Mouse (Mus musculus): ENCODE data around the gene Ephb1. TPM values are rescaled to one million over a fixed set of nuclear protein-coding genes. Genes with fewer than 3 reads are reported as not detected.

The Ephb1 gene
- total and polyA plus RNA-seq, 3 experiments, result not detected

DNA sequence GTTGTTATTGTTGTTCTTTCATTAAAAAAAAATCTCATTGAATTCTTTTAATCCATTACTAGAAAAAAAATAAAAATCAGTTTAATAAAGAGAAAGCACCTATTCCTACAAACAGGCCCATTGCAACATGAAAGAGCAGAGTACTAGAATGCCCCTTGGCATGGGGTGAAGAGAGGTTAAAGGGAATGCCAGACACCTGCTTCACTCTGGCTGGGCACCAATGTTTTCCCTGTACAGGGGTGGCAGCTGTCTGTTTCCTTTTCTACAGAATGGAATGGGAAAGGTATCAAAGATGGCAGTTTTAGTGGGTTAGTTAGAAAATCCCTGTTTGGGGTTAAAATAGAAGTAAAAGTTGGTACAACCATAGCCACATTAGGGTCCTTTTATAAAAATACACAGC is 224.0 kb downstream of the Ephb1 start:
- in situ Hi-C loops (cut with MboI; ENCODE audit: low pct_ligation_motif_present, low pct_unique_long_range_greater_than_20kb, low sequenced_read_pairs) (no loop called here), dilution Hi-C loops (cut with MboI; ENCODE audit: extremely low pct_ligation_motif_present, extremely low pct_unique_long_range_greater_than_20kb, low sequenced_read_pairs) (no loop called here)
- no peak for DNase-seq (ENCODE audit: extremely low read depth)
- no peak overlapping the region for H3K27ac ChIP-seq (ENCODE audit: insufficient read depth, low read depth)
- no peaks in the 10 kb centered on the region for H3K4me1 ChIP-seq (ENCODE audit: control insufficient read depth in 1 of 2, insufficient read depth in 2 of 2)
- no peak overlapping the region for H3K4me2 ChIP-seq (ENCODE audit: insufficient read depth, low read depth, poor library complexity, severe bottlenecking)
- peaks cover 69% of the 10 kb centered on the region for H3K9me3 ChIP-seq (replicated peaks; ENCODE audit: low read length)
- H3K4me3 ChIP-seq (replicated peaks in 1 of 3; ENCODE audit: low read depth in 2 of 3, low read length in 2 of 3, poor library complexity in 1 of 3), result no peak overlapping the region
- no peaks in the 10 kb centered on the region for H3K36me3 ChIP-seq (replicated peaks in 1 of 2; ENCODE audit: control insufficient read depth in 1 of 2, insufficient read depth in 1 of 2, low read length in 1 of 2)
- no peaks in the 10 kb centered on the region for H3K27me3 ChIP-seq (replicated peaks)
- TF ChIP-seq ZNF384 (IDR thresholded peaks at IDR 0.05; ENCODE audit: low read depth, low read length) (no peak), IRF4 (IDR thresholded peaks at IDR 0.05; ENCODE audit: low read depth, low read length) (no peak), TCF12 (IDR thresholded peaks at IDR 0.05; ENCODE audit: low read depth, low read length) (no peak), RAD21 (IDR thresholded peaks at IDR 0.05; ENCODE audit: low read depth, low read length) (no peak), E2F4 (IDR thresholded peaks at IDR 0.05; ENCODE audit: insufficient replicate concordance, low read depth, low read length) (no peak), JUN (IDR thresholded peaks at IDR 0.05; ENCODE audit: insufficient read depth, low read depth, low read length) (no peak), MAZ (IDR thresholded peaks at IDR 0.05; ENCODE audit: low read depth, low read length) (no peak), JUND (conservative IDR thresholded peaks at IDR 0.05; ENCODE audit: low read depth, low read length) (no peak), TBP (conservative IDR thresholded peaks at IDR 0.05; ENCODE audit: low read depth, low read length) (no peak), POLR2A (IDR thresholded peaks at IDR 0.05; ENCODE audit: low read depth, low read length) (no peak), MEF2A (IDR thresholded peaks at IDR 0.05; ENCODE audit: borderline replicate concordance, low read depth, low read length) (no peak), BHLHE40 (IDR thresholded peaks at IDR 0.05; ENCODE audit: low read depth, low read length) (no peak), NELFE (IDR thresholded peaks at IDR 0.05; ENCODE audit: low read depth, low read length) (no peak), ZKSCAN1 (IDR thresholded peaks at IDR 0.05; ENCODE audit: borderline replicate concordance, low read depth, low read length) (no peak), USF1 (IDR thresholded peaks at IDR 0.05; ENCODE audit: low read depth, low read length) (no peak), ZC3H11A (IDR thresholded peaks at IDR 0.05; ENCODE audit: low read depth, low read length) (no peak), CTCF (conservative IDR thresholded peaks at IDR 0.05 in 1 of 2, IDR thresholded peaks at IDR 0.05 in 1 of 2; ENCODE audit: low read depth in 2 of 2, low read length in 2 of 2) (no peak), ETS1 (conservative IDR thresholded peaks at IDR 0.05; ENCODE audit: low read depth, low read length) (no peak), KAT2A (IDR thresholded peaks at IDR 0.05; ENCODE audit: insufficient replicate concordance, low read length) (no peak), MXI1 (IDR thresholded peaks at IDR 0.05; ENCODE audit: low read depth, low read length) (no peak)
- H3K79me2 ChIP-seq (replicated peaks; ENCODE audit: control insufficient read depth, extremely low read depth, insufficient read depth, poor library complexity, severe bottlenecking), result no peaks in the 10 kb centered on the region
- H3K9ac ChIP-seq (ENCODE audit: insufficient read depth, low read depth), result no peak overlapping the region

GRCm38 (mm10) chr9:102126510-102126909 is 228.0 kb downstream of the Ephb1 start:
- Histone ChIP-seq H3K9me3 (replicated peaks; ENCODE audit: low read length) (peaks cover 84% of the 10 kb centered on the region), H3K4me2 (ENCODE audit: insufficient read depth, low read depth, poor library complexity, severe bottlenecking) (no peak overlapping the region), H3K9ac (ENCODE audit: insufficient read depth, low read depth) (no peak overlapping the region), H3K27ac (ENCODE audit: insufficient read depth, low read depth) (no peak overlapping the region), H3K36me3 (replicated peaks in 1 of 2; ENCODE audit: control insufficient read depth in 1 of 2, insufficient read depth in 1 of 2, low read length in 1 of 2) (no peaks in the 10 kb centered on the region), H3K4me1 (ENCODE audit: control insufficient read depth in 1 of 2, insufficient read depth in 2 of 2) (no peaks in the 10 kb centered on the region), H3K27me3 (replicated peaks) (no peaks in the 10 kb centered on the region), H3K79me2 (replicated peaks; ENCODE audit: control insufficient read depth, extremely low read depth, insufficient read depth, poor library complexity, severe bottlenecking) (no peaks in the 10 kb centered on the region), H3K4me3 (replicated peaks in 1 of 3; ENCODE audit: low read depth in 2 of 3, low read length in 2 of 3, poor library complexity in 1 of 3) (no peak overlapping the region)
- in situ Hi-C loops (cut with MboI; ENCODE audit: low pct_ligation_motif_present, low pct_unique_long_range_greater_than_20kb, low sequenced_read_pairs), result no loop called here
- dilution Hi-C loops (cut with MboI; ENCODE audit: extremely low pct_ligation_motif_present, extremely low pct_unique_long_range_greater_than_20kb, low sequenced_read_pairs), result no loop called here
- no peak for DNase-seq (ENCODE audit: extremely low read depth)
- TF ChIP-seq HCFC1 (IDR thresholded peaks at IDR 0.05; ENCODE audit: low read depth, low read length) (no peak), IRF4 (IDR thresholded peaks at IDR 0.05; ENCODE audit: low read depth, low read length) (no peak), MXI1 (IDR thresholded peaks at IDR 0.05; ENCODE audit: low read depth, low read length) (no peak), TBP (conservative IDR thresholded peaks at IDR 0.05; ENCODE audit: low read depth, low read length) (no peak), SMC3 (IDR thresholded peaks at IDR 0.05; ENCODE audit: low read depth, low read length) (no peak), MAX (IDR thresholded peaks at IDR 0.05; ENCODE audit: low read length) (no peak), ZKSCAN1 (IDR thresholded peaks at IDR 0.05; ENCODE audit: borderline replicate concordance, low read depth, low read length) (no peak), UBTF (IDR thresholded peaks at IDR 0.05; ENCODE audit: low read depth, low read length) (no peak), USF1 (IDR thresholded peaks at IDR 0.05; ENCODE audit: low read depth, low read length) (no peak), E2F4 (IDR thresholded peaks at IDR 0.05; ENCODE audit: insufficient replicate concordance, low read depth, low read length) (no peak), NRF1 (IDR thresholded peaks at IDR 0.05; ENCODE audit: low read depth, low read length) (no peak), MEF2A (IDR thresholded peaks at IDR 0.05; ENCODE audit: borderline replicate concordance, low read depth, low read length) (no peak), POLR2A (IDR thresholded peaks at IDR 0.05; ENCODE audit: low read depth, low read length) (no peak), ETS1 (conservative IDR thresholded peaks at IDR 0.05; ENCODE audit: low read depth, low read length) (no peak), MAFK (IDR thresholded peaks at IDR 0.05; ENCODE audit: insufficient replicate concordance, low read length) (no peak), ZMIZ1 (IDR thresholded peaks at IDR 0.05; ENCODE audit: low read depth, low read length) (no peak), CHD2 (IDR thresholded peaks at IDR 0.05; ENCODE audit: low read length) (no peak), RAD21 (IDR thresholded peaks at IDR 0.05; ENCODE audit: low read depth, low read length) (no peak)

Measured in CH12.LX (cell line).